Mouse (Mus musculus): ENCODE results near the gene Mboat2.

DNA sequence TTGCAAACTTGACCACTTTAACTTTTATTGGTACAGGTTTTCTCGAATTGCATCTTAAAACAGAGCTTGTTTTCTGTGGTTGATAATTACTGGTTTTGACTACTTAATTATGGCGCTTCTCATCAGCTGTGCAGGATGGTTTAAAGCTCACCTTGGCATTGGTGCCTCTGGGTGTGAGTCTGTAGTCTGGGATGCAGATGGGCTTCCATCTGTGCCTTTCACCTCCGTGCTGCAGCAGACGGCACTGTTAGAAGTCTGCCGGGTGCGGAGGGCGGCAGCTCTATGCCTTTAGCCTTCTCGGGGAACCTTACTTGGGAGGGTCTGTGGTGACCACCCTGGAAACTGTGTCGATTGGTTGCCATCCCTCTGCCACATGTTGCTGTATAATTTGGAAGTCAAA lies 29.8 kb downstream of the Mboat2 start:
- TF ChIP-seq CTCF (IDR thresholded peaks at IDR 0.05; ENCODE audit: low read depth) = no peak
- TF ChIP-seq EP300 (IDR thresholded peaks at IDR 0.05; ENCODE audit: low read depth) = no peak

All from heart, postnatal 0 days (tissue).